Mouse (Mus musculus) E14TG2a.4 (cell line): ENCODE results near the gene Tmem59l.

Source experiments
- CTCF ChIP-seq: conservative IDR thresholded peaks from 2 replicates; pipeline ENCODE4 v1.5.1; 2014; ENCODE audit warnings: low read length
- NANOG ChIP-seq: IDR thresholded peaks from 2 replicates; pipeline ENCODE4 v1.6.1; 2014; ENCODE audit warnings: borderline replicate concordance, low read length, mixed read lengths
- POU5F1 ChIP-seq: IDR thresholded peaks from 2 replicates; pipeline ENCODE4 v1.6.1; 2014; ENCODE audit warnings: low read length, borderline replicate concordance

GRCm38 (mm10) chr8:70463306-70463705 lies 23.9 kb downstream of the Tmem59l start:
- no peak for TF ChIP-seq CTCF
- TF ChIP-seq POU5F1: no peak
- TF ChIP-seq NANOG: no peak
